Mouse (Mus musculus) adrenal gland, postnatal 14 days (tissue): ENCODE measurements around the gene Ccdc85c. TPM values are rescaled to one million over a fixed set of nuclear protein-coding genes. Genes with fewer than 3 reads are reported as not detected.

Experiments
- DNase-seq: peaks from one replicate; pipeline ENCODE4 v3.0.0; 2021; ENCODE audit warnings: mixed read lengths
- total RNA-seq: library from RNA; stranded (reverse); gene quantifications from 2 replicates; pipeline ENCODE4 v1.2.3, GENCODE M21; 2021

Ccdc85c gene
- total RNA-seq, 1 experiment from 2014 or later: 23.0 TPM

GRCm38 (mm10) chr12:108174606-108175505, 100.4 kb downstream of the Ccdc85c start:
- peak; percentile 26 for DNase-seq

- DNase-seq: no peak
Observed at GRCm38 (mm10) chr12:108172639-108173038, 102.6 kb downstream of the Ccdc85c start.

- DNase-seq: no peak
Observed at GRCm38 (mm10) chr12:108171336-108171735, 103.9 kb downstream of the Ccdc85c start.

- DNase-seq: no peak
Observed at GRCm38 (mm10) chr12:108170467-108170866, 104.8 kb downstream of the Ccdc85c start.

GRCm38 (mm10) chr12:108168909-108169308, 106.3 kb downstream of the Ccdc85c start:
- DNase-seq: no peak

- no peak for DNase-seq
Observed at GRCm38 (mm10) chr12:108163706-108164105, 111.5 kb downstream of the Ccdc85c start.

GRCm38 (mm10) chr12:108162036-108162435, 113.2 kb downstream of the Ccdc85c start:
- peak; percentile 37 for DNase-seq

GRCm38 (mm10) chr12:108159863-108160262, 115.4 kb downstream of the Ccdc85c start:
- DNase-seq: no peak

Other genes starting within 250 kb of the Ccdc85c start
- 92.3 and 93.2 TPM in 2 replicates for gene Setd3, start 96.1 kb downstream of the Ccdc85c start, total RNA-seq
- 31.5 and 31.7 TPM in 2 replicates for gene Ccnk, start 95.8 kb downstream of the Ccdc85c start, total RNA-seq
- 0.67 and 0.79 TPM in 2 replicates for gene Hhipl1, start 30.8 kb upstream of the Ccdc85c start, total RNA-seq
- 1.7 and 2.0 TPM in 2 replicates for gene Cyp46a1, start 59.0 kb upstream of the Ccdc85c start, total RNA-seq
- 32.9 and 38.8 TPM in 2 replicates for gene Eml1, start 95.5 kb upstream of the Ccdc85c start, total RNA-seq